Mouse (Mus musculus) heart, adult 8-10 months (tissue): Measurements from ENCODE around the gene Mr1. TPM values are rescaled to one million over a fixed set of nuclear protein-coding genes. Genes with fewer than 3 reads are reported as not detected.
A peak's percentile ranks its signal among the peaks of the same experiment; 100 is the strongest.

Source experiments
- DNase-seq: peaks from one replicate; pipeline ENCODE4 v3.0.0; 2022; ENCODE audit warnings: low spot score
- total RNA-seq, 4 experiments: library from RNA; stranded (reverse); gene quantifications; 2 replicates each; pipeline ENCODE4 v1.2.4; 2022

Mr1 gene
- total RNA-seq, 4 experiments from 2014 or later: 6.9 to 11.2 (median 8.7) TPM

DNA sequence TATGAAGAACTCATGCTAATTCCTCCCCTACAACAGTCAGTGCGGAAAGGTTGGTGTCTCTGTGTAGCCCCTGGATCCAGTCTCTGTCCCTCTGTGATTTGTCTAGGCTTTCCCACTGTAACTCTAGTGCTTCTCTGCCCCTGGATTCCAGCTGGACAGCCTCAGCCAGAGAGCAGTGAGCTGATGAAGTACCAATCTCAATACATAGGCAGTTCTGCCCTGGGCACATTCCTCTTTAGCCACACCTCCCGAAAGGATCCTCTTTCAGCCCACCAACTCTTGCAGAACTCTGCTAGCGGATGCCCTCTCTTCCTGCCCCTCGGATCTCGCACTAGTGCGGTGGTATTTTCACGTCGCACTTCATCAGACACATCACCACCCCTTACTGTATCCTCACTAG lies 11.7 kb downstream of the Mr1 start:
- no peak for DNase-seq

DNA sequence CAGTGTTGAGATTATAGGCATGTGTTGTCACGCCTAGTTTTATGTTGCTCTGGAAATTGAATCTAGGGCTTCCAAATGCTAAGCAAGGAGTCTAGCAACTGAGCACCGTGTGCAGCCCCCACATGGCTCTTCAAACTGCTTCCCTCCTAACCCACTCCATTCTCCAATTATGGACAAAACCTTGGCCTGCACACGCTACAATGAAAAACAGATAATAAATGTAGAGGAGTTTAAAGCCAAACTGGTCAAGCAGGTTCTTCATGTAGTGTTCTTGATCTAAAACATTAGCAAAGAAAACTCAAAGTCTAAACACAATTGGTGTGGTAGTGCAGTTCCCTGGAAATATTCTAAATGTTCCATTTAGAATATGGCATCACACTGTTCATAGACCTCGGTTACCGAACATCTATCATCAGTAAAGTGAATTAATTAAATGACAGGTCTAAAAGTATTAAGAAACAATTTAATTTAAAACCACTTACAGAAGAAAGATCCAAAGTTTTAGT lies 19.1 kb downstream of the Mr1 start:
- no peak for DNase-seq

- DNase-seq: no peak
Observed at GRCm38 (mm10) chr1:155126716-155127115, 19.9 kb downstream of the Mr1 start.

DNA sequence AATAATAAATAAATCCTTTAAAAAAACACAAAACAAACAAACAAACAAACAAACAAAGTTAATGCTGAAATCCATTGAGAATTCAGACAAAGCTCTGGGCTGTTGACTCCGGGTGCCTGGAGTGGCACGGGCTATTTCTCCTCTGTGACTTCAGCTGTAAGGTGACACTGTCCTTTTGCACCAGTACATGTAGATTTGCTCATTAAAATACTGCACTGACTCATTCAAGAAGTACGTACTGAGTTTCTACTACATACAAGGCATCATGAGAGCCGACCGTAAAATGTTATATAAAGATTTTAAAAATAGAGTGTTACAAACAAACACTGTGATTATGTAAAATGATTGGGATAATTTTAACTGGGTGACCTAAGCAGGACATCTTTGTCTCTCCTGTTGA lies 22.2 kb downstream of the Mr1 start:
- no peak for DNase-seq

GRCm38 (mm10) chr1:155121977-155122939 lies 24.4 kb downstream of the Mr1 start:
- peak; percentile 76 for DNase-seq

DNA sequence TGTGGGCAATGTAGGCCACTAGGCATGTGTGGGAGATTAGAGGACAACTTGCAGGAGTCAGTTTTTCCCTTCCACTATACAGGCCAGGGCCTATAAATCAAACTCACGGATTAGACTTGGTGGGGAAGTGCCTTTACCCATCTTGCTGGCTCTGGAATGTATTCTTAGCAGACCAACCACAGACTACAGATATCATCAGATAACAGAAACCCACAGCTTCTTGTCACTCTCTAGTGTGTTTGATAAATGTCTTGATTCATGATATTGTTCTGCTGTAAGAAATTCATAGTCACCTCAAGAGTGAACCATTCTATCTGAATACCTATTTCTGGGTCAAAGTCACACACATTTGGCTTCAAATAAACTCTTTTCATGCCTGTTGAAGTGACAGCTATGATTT lies 26.9 kb downstream of the Mr1 start:
- DNase-seq: no peak

DNA sequence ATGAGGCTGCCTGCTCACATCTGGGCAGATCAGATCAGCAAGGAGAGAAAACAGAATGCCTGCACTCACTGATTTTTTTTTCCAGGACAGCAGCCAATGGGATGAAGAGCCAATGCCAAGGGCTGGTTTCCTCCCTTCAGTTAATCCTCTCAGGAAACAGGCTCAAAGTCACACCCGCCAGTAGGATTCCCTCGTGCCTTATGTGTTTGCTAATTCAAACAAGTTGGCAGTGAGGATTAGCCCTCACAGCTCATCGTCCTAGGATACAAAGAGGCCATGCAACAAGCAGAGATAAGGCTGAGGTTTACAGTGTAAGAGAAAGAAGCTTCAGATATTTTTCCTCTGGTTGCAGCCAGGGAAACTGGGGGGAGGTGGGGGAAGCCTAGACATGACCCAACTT lies 32.7 kb downstream of the Mr1 start:
- no peak for DNase-seq

GRCm38 (mm10) chr1:155112875-155113274 lies 33.7 kb downstream of the Mr1 start:
- DNase-seq: no peak

DNA sequence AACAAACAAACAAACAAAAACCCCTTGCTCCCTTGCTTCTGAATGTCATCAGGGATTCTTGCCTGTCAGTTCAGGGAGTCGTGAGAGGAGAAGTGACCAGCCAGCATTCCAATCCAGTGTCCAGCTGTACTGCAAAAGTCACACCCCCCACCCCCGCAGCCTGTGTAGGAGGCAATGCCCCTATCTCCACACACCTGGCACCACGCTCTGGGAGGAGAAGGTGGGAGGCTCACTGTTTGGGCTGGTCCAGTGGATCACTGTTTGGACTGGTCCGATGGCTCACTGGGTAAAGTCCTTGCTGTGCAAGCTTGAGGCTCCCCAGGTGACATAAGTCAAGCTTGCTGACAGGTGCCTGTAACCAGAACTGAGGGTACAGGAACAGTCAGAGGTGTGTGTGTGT lies 34.5 kb downstream of the Mr1 start:
- no peak for DNase-seq

GRCm38 (mm10) chr1:155111491-155111890 lies 35.1 kb downstream of the Mr1 start:
- DNase-seq: no peak

- DNase-seq: no peak
Observed at GRCm38 (mm10) chr1:155109387-155110350, 36.9 kb downstream of the Mr1 start.

DNA sequence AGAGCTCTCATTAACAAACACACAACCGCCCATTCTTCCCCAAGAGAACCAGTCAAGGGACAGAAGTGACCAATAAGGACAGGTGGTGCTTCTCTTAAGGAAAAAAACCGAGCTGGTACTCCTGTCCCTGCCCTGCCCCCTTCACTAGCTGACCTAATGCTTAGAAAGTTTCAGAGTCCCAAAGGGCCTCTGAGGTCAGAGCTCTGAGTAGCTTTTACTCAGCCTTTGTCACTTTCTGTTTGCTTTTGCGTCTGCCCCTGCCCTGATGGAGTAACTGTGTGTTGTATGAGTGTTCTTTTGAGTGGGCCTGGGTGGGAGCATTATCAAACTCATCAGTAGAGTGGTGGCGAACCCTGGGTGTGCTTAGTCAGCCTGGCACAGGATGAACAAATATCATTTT lies 38.2 kb downstream of the Mr1 start:
- no peak for DNase-seq

GRCm38 (mm10) chr1:155107843-155108242 lies 38.8 kb downstream of the Mr1 start:
- no peak for DNase-seq

DNA sequence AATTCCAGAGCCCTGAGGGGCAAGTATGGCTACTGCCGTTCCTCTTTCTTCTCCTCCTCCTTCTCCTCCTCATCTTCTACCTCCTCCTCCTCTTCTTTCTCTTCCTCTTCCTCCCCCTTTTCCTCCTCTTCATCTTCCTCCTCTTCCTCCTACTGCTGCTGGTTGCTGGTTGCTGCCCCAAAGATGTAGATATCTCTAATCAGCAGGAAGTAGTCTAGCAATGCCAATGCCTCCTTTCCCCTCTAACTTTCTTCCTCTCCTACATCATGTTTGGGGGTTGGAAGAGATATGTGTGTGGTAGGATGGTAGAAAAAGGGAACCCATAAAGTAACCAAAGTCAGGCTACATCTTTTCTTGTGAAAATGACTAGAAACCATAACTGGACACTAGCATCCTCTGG lies 40.3 kb downstream of the Mr1 start:
- no peak for DNase-seq

GRCm38 (mm10) chr1:155103991-155104390 lies 42.6 kb downstream of the Mr1 start:
- DNase-seq: no peak

- no peak for DNase-seq
Observed at GRCm38 (mm10) chr1:155102631-155103030, 44.0 kb downstream of the Mr1 start.

GRCm38 (mm10) chr1:155099280-155099848 lies 47.2 kb downstream of the Mr1 start, which contains the start of gene Ier5:
Gene Ier5 (minus strand): TSS chr1:155099636.
- peak; percentile 99 for DNase-seq

DNA sequence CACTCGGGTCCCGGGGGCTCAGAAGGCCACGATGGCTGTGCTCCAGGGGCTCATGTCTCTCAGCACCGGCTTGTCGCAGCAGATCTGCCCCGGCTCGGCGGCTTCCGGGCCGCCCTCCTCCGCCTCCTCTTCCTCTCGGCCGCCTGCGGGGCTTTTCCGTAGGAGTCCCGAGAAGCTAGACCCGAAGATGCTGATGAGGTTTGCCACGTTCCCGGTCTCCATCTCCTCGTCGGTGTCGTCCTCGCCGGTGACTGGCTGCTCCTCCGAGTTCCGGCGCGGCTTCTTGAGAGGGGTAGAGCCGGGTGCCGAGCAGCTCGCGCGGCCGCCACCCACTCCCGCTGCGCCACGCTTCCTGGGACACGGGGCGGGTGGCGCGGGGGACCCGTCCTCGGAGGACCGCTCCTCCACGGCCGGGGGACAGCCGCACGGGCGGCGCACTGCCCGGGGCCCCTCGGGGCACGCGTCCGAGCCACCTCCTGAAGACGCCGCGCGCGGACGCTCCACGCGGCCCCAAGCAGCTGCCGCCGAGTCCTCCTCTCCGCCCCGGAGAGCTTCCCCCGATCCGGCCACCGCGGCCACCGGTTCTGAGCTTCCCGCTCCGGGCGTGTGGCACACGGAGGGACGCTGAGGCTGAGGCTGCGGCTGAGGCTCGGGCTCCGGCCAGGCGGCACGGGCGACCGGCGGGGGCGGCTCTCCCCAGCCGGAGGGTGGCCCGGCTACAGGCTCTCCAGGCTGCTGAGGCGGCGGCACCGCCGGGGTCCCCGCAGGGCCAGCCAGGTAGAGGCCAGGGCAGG lies 47.9 kb downstream of the Mr1 start:
- peak; percentile 49 for DNase-seq

GRCm38 (mm10) chr1:155097931-155098485 lies 48.6 kb downstream of the Mr1 start:
- DNase-seq: peak; percentile 57

DNA sequence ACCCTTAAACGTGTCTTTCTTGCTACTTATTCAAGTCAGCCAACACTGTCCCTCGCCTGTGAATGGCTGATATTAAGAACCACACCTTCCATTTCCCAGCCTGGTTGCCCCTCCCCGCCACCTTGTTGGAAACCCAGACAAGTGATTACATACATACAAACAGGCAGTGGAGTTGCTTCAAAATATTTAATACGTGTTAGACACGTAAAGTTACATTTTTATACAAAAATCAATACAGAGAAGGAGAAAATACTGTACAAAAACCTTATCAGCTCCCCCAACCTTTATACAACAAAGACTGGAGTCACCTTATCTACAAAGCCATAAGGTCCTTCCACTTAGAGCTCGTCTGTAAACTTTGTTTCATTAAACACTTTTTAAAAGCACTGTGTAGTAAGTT lies 49.3 kb downstream of the Mr1 start:
- no peak for DNase-seq
